Mouse (Mus musculus) gastrocnemius, adult 18-20 months (tissue): ENCODE results near the gene Ren1. TPM values are rescaled to one million over a fixed set of nuclear protein-coding genes. Genes with fewer than 3 reads are reported as not detected.

Source experiments
- DNase-seq: peaks from one replicate; pipeline ENCODE4 v3.0.0; 2021; ENCODE audit warnings: low spot score
- total RNA-seq, 2 experiments: library from RNA; stranded (reverse); gene quantifications; 2 replicates each; pipeline ENCODE4 v1.2.3; 2021

Ren1 gene
- total RNA-seq, 2 experiments from 2014 or later: 0.46 TPM; not detected in 1

DNA sequence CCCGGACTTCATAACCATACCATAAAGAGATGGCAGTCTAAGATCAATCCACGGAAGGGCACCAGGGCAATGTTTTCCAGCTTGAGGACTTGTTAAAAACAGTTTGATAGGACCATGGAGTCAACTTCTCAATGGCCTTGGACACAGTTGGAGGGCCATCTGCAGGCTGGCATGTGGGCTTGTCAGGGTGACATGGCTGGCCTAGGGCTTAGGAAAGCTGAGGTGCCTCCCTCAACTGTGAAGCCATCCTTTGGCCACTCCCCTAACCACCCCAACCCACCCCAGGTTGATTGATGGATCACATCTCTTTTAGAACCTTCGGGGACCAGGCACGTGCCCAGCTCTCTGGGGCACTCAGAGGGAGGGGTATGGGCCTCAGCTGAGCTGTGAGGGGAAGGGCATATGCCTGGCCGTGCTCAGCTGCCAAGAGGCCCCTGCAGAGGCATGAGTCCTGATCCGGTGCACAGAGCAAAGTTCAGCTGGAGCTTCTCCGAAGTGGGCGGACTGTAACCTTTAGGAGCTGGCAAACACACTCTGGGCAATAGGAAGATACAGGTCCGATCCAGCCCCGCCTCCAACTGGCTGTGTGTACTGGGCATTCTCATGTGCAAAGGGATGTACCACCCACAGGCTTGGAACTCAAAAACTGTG is 25.5 kb downstream of the Ren1 start:
- no peak for DNase-seq

DNA sequence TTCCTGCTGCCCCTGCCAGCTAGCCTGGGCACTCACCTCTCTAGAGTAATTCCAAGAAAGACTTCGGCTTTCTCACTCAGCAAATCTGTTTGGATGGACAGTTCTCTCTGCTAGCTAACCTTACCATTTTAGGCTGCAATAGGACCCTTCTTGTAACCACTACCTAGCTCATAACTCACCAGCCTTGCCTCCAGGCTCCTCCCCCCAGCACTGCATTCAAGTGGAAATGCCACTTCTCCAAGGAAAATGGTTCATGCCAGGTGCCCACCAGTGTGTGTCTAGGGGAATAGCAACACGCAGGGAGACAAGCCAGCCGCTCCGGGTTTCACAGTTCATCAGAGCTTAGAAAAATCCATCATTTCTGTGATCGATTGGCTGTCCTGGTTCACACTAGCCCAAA is 27.2 kb downstream of the Ren1 start:
- DNase-seq: no peak

DNA sequence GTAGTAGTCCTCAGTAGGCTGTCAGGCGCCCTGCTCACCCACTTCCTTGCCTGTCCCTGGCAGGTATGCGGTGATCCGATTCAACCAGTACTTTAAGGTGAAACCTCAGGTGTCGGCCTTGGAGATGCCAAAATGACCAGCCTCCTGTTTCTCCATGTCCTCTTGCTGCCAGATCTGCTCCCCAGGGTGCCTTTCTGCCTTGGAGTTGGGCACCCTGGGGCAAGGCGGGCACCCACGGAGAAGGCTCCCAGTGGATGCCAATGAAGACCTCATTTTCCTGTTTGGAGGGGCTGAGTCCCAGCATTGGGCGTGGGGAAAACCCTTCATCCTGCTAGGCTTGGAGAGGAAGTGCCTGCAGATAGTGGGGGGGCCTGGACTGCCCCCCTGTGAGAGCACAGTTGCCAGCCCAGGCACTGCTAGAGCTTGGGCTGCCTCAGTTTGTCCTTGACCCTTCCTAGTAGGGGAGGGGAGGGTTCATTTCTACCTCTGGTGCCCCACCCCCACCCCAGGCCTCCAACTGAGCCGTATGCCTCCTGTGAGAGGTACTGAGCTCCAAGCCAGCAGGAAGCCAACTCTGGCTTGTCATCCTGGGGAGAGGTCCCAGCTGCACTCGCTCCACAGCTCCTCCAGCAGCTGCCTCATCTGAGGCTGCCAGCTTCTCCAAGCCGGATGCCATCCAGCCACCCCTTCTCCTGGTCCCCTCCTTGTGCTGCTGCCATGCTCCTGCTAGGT is 29.1 kb downstream of the Ren1 start:
- no peak for DNase-seq

DNA sequence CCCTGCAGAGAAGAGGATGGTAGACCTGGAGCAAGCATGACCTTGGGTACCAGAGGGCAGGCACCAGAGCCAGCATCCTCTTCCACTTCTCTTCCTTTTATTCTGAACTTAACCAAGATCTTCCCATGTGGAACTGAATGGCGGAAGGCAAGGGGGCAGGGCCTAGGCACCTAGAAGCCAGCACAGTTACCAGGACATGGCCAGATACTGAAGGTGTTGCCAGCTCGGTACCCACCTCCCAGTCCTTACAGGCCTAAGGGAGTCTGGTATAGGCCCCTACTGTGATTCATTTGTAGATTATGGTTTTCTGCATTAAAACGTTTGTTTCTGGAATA is 29.6 kb downstream of the Ren1 start:
- DNase-seq: no peak

DNA sequence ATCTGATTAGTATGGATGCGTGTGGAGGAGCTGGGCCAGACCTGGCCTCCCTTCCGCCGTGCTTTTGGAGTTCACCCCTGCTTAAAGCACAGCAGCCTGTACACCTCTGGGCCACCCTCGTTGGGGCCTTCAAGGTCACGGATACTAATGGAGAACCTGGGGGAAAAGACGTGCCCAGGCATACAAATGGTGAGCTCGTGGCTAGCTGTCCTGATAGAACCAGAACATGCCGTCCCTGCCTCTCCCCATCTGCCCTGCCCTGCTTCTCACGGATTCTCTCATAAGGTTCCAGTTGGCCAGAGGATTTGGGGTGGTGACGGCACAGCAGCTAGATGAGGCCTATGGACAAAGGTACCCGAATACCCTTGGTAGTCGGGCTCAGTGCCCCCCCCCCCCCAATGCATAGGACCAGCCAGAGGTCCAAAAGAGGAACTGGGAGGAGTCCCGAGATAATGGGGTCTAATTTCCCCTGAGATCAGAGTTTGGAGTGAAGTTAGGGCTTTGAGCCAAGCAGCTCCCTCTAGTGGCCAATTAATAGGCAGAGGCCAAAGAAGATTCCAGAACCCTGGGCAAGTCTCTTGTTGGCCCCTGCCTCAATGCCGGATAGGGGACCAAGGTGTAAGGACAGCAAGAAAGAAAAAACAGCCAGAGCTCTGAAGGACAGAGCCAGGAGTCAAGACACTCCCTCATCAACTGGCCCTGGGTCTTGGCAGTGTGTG is 30.2 kb downstream of the Ren1 start:
- peak; percentile 34 for DNase-seq

GRCm38 (mm10) chr1:133382008-133382407 is 31.7 kb downstream of the Ren1 start:
- peak; percentile 26 for DNase-seq

DNA sequence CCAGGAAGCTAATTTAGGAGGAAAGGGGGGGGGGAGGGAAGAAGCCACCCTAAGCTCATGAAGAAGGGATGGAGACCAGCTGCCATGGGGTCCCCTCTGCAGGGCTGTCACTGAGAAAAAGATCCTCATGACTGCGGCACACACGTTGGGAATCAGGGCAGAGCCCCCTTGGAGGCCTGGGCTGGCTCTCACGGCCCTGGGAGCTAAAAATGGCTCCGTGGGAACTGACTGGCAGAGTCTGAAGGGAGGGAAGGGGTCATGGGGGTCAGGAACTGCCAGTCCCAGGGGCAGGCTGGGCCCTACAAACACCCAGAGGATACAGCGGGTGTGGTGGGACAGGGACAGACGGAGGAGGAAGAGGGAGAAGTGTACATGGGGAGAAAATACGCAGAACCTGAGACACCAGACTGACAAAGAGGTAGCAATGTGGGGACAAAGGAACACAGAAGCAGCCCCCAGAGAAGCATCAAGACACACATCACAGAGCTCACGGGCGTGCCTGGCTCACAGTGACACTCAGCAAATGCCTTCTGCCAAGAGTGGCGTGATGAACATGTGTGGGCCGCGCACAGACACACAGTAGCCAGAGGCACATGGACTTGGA is 32.3 kb downstream of the Ren1 start:
- DNase-seq: no peak

DNA sequence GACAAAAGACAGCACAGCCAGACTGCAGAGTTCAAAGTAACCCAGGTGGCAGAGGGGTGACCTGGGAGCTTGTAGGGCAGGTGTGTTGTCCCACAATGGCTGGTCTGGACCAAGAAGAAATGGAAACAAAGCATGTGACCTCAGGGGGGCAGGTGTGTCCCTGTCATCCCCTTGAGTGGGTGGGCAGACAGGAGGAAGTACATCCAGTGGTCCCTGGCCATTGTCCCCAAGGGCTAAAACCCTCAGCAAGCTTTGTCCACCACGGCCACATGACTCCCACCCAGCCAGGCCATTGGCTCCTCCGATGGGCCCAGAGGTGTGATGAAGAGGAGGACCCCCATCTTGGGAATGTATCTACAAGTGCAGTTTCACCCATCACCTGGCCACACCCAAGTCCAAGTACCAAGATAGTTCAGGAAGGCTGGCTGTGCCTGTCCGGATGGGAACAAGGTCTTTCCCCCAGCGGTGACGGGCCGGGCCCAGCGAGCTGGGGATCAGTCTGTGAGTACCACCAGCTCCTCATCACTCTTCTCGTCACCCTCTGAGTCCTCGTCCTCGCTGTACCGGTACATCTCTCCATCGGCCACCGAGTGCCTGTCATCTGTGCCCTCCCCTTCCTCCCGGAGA is 33.0 kb downstream of the Ren1 start:
- no peak for DNase-seq

DNA sequence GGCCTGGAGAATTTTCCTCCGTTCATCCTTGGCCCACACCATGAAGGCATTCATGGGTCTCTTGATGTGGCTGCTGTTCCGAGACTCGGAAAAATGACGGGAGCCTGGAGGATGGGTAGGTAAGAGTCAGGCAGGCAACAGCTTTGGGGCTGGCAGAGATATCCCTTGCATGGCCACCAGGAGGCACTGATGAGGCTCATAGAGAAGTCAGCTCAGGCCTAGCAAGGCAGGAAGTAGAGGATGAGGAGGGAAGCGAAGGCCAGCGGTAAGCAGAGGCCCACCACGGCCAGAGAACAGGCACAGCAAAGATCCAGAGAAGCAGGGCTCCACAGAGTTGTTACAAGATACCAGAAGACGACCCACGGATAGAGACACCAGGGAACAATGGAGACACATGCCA is 35.2 kb downstream of the Ren1 start:
- peak; percentile 74 for DNase-seq

DNA sequence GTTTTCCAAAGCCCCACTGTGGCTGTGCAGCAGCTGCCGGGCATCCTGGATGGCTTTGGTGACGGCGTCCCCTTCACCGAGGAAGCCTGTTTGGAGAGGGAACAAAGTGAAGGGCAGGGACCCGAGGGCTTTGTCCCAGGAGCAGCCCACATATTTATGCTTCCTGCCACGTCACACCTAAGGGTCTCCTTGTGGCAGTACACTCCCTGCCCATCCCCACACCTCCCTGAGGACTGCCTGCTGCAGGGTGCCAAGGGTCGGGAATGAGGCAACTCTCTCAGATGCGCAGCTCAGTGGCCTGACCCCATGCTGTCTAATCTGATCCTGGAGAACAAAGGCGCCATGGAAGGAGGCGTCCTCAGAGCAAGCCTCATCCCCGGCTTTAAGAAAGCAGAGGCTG is 35.9 kb downstream of the Ren1 start:
- DNase-seq: no peak

- DNase-seq: no peak
Measured at GRCm38 (mm10) chr1:133387539-133388268, 37.4 kb downstream of the Ren1 start.

DNA sequence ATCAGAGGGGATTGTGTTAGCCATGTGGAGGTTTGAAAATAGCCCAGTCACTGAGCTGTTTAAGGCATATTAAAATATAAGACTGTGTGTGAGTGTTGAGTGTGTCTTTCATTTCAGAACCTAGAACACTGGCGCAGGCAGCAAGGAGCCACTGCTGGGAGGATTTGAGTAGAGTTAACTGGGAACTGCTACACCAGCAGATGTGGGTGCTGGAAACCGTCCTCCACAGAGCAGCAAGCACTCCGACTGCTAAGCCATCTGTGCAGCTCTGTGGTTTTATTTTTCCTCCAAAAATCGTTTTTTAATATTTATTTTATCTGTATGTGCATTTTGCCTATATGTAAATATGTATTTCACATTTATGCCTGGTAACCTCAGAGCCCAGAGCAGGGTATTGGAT is 44.4 kb downstream of the Ren1 start:
- DNase-seq: no peak

GRCm38 (mm10) chr1:133396693-133397092 is 46.4 kb downstream of the Ren1 start:
- no peak for DNase-seq

DNA sequence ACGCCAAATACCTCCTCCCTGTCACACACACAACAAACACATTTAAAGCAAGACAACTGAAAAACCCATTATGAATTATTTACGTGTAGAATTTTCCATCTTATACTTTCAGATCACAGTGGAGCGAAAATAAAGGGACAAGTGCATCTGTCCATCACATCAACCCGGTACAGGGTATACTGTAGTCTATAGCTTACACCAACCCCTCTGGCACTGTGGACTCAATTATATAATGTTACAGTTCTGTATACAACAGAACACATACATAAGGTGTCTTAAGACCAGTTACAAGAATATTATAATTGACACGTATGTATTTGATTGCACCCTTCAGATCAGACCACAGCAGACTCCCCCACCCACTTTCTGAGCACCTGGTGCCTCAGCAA is 46.8 kb downstream of the Ren1 start:
- no peak for DNase-seq

DNA sequence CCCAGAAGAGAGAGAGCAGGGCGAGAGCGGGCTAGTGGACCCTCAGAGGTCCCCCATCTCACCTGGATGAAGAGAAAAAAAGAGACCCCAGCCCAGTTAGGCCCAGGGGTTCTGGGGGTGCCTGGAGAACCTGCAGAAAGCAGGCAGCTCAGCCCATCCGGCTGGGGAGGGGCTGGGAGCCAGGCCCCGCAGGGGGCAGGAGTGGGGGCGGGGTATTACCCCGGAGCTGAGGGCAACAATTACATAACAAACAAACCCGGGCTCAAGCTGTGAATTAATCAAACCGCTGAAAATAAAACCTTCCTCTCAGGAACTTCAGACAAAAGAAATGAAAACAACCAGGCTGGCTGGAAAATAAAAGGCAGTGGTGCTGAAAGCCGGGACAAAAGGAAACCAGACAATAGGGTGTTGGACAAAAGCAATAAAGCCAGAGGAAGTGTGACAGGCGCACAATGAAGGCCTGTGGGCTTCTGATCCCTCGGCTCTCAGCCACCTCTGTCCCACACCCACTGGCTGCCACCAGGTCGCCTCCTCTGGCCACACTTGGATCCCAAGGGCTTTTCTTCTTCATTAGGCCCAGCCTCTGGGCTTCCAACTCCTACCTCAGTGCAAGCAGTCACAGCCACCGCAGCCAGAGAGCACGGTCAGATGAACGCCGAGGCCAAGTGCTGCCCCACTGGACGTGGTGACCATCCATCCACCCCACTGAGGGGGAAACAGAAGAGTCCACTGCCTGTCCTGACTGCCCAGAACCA is 47.4 kb downstream of the Ren1 start:
- DNase-seq: no peak

GRCm38 (mm10) chr1:133400014-133400725 is 49.9 kb downstream of the Ren1 start:
- DNase-seq: no peak

DNA sequence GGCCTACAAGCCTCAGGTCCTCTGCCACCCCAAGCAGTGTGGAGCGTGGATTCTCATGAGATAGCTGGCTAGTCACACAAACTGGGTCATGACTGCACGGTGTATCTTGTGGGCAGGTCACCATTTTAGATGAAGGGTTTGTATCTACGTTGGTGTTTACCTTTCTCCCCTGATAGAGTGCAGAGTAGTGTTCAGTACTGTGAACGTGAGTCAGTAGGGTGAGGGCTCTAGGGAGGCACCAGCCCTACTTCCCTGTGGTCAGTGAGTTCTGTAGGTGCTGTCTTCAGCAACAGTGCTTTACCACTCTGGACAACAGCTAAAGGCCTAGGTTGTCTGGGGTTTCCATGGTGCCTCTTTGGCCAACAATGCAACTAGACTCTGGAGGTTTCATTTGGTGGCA is 53.7 kb downstream of the Ren1 start:
- DNase-seq: no peak

GRCm38 (mm10) chr1:133406614-133407013 is 56.3 kb downstream of the Ren1 start:
- no peak for DNase-seq

GRCm38 (mm10) chr1:133407436-133407835 is 57.1 kb downstream of the Ren1 start:
- no peak for DNase-seq

GRCm38 (mm10) chr1:133408321-133408720 is 58.0 kb downstream of the Ren1 start:
- no peak for DNase-seq
